Mouse (Mus musculus) kidney, adult 9 months (tissue): Measurements from ENCODE around the gene Gmfg.
A peak's percentile ranks its signal among the peaks of the same experiment; 100 is the strongest.

Experiments used
- DNase-seq: peaks from one replicate; pipeline ENCODE4 v3.0.0; 2022

The Gmfg gene

GRCm38 (mm10) chr7:28436932-28437570, at the start of gene Gmfg:
Gene Gmfg, plus strand, starts transcription at chr7:28437447.
- DNase-seq, result peak; percentile 91

- no peak for DNase-seq
Observed at GRCm38 (mm10) chr7:28390331-28390730, 46.9 kb upstream of the Gmfg start.

GRCm38 (mm10) chr7:28392429-28393271, 44.6 kb upstream of the Gmfg start, which contains the start of the genes Med29 and Paf1:
Gene Med29, minus strand, starts transcription at chr7:28392708.
Gene Paf1, plus strand, starts transcription at chr7:28392951.
- DNase-seq, result peak; percentile 99

- DNase-seq, result no peak
Observed at GRCm38 (mm10) chr7:28393272-28393951, 43.8 kb upstream of the Gmfg start.

GRCm38 (mm10) chr7:28395425-28395824, 41.8 kb upstream of the Gmfg start:
- no peak for DNase-seq

GRCm38 (mm10) chr7:28398000-28398399, 39.2 kb upstream of the Gmfg start:
- DNase-seq, result no peak

- no peak for DNase-seq
Observed at GRCm38 (mm10) chr7:28398696-28399340, 38.4 kb upstream of the Gmfg start.

- DNase-seq, result no peak
Observed at GRCm38 (mm10) chr7:28401030-28401429, 36.2 kb upstream of the Gmfg start.

- DNase-seq, result no peak
Observed at GRCm38 (mm10) chr7:28401942-28402341, 35.3 kb upstream of the Gmfg start.

GRCm38 (mm10) chr7:28410841-28411475, 26.3 kb upstream of the Gmfg start:
- peak; percentile 74 for DNase-seq

- no peak for DNase-seq
Observed at GRCm38 (mm10) chr7:28412826-28413225, 24.4 kb upstream of the Gmfg start.

GRCm38 (mm10) chr7:28417368-28417767, 19.9 kb upstream of the Gmfg start:
- no peak for DNase-seq

GRCm38 (mm10) chr7:28418096-28418670, 19.1 kb upstream of the Gmfg start:
- peak; percentile 73 for DNase-seq

GRCm38 (mm10) chr7:28419416-28419815, 17.8 kb upstream of the Gmfg start:
- no peak for DNase-seq

GRCm38 (mm10) chr7:28423018-28423417, 14.2 kb upstream of the Gmfg start:
- DNase-seq, result no peak

GRCm38 (mm10) chr7:28427738-28428137, 9.5 kb upstream of the Gmfg start:
- DNase-seq, result peak; percentile 29

- no peak for DNase-seq
Observed at GRCm38 (mm10) chr7:28430512-28430911, 6.7 kb upstream of the Gmfg start.

- DNase-seq, result no peak
Observed at GRCm38 (mm10) chr7:28432252-28432651, 5.0 kb upstream of the Gmfg start.

GRCm38 (mm10) chr7:28435660-28436259, 1.5 kb upstream of the Gmfg start:
- DNase-seq, result peak; percentile 36

GRCm38 (mm10) chr7:28436271-28436904, 859 bp upstream of the Gmfg start:
- peak; percentile 100 for DNase-seq

- DNase-seq, result no peak
Observed at GRCm38 (mm10) chr7:28437964-28438363, 717 bp downstream of the Gmfg start.
